Mouse (Mus musculus): Measurements from ENCODE around the gene Ehbp1. TPM values are rescaled to one million over a fixed set of nuclear protein-coding genes. Genes with fewer than 3 reads are reported as not detected.

The Ehbp1 gene
- polyA plus RNA-seq, 1 experiment from 2014 or later = 2.5 TPM

DNA sequence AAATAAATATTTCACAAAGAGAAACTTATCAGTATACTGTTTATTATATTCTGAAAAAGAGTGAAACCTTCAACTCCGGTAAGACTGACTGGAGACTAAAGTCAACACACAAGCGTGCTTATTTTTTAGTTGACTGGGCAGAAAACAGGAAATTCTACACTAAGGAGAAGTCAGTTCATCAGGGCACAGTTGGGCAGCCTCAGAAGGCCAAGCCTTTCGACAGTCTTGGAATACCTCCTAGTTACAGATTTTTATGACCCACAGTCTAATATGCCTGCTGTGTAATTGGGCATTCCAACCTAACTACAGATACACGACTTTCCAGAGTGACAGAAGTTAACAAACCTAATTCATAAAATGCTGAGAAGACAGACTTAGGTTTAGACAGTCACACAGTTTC, 145.3 kb downstream of the Ehbp1 start:
- no peak overlapping the region for H3K4me2 ChIP-seq
- ATAC-seq (ENCODE audit: insufficient read depth) = no peak
- H3K4me1 ChIP-seq (replicated peaks) = peaks cover 9% of the 10 kb centered on the region; the same call in 1 of the 2 replicates
- H3K27ac ChIP-seq (replicated peaks) = no peak overlapping the region
- no peaks in the 10 kb centered on the region for H3K9me3 ChIP-seq (replicated peaks)
- H3K4me3 ChIP-seq (replicated peaks) = no peak overlapping the region
- H3K9ac ChIP-seq = no peak overlapping the region
- 67% methylated on average over 4 of the region's 4 CpGs for WGBS (ENCODE audit: insufficient replicate concordance)
- no peaks in the 10 kb centered on the region for H3K36me3 ChIP-seq (replicated peaks)
- H3K27me3 ChIP-seq = no peaks in the 10 kb centered on the region

DNA sequence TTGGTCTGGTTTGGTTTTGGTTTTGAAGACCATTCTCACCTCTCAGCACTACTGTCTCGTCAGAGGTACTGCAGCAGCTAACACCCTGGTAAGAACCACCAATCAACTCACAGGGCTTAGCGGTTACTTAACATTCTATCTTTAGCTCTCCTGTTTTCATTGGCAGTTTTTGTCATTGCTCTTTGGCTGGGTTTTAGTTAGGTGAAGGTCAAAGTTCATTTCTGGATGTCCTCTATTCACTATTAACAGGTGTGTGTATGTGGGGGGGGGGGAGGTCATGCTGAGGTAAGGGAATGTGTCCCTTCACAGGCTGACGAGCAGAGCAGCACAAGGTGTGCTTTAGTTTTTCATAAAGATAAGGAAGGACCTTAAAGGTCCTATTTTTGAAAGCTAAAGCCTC, 147.5 kb downstream of the Ehbp1 start:
- Histone ChIP-seq H3K9ac (no peak overlapping the region), H3K4me2 (peak overlapping the region; percentile 20; the same call in 1 of the 2 replicates), H3K4me1 (replicated peaks) (peaks cover 9% of the 10 kb centered on the region; the same call in 1 of the 2 replicates), H3K36me3 (replicated peaks) (no peaks in the 10 kb centered on the region), H3K4me3 (replicated peaks) (no peak overlapping the region), H3K27ac (replicated peaks) (no peak overlapping the region; the same call in 1 of the 2 replicates), H3K27me3 (no peaks in the 10 kb centered on the region), H3K9me3 (replicated peaks) (no peaks in the 10 kb centered on the region)
- peak; percentile 83 for ATAC-seq (ENCODE audit: insufficient read depth)
- WGBS (ENCODE audit: insufficient replicate concordance) = 38% methylated on average over 3 of the region's 3 CpGs

DNA sequence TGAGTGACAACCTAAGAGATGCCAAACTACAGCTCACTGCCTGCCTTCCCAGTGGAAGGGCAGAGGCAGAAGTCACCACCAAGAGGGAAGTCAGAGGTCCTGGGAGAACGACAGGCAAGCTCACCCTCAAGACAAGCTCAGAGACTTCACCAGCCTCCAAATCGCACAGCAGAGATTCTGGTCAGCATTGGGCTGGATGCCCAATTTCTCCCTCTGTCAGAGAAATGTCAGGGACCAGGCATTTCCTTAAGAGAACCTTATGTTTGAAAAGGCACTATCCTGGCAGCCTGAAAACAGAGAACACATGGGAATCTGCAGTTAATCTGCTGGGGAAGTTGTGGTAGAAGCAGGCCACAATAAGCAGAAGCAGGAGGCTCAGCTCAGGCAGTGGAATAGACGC, 151.5 kb downstream of the Ehbp1 start:
- no peak for ATAC-seq (ENCODE audit: insufficient read depth)
- Histone ChIP-seq H3K36me3 (replicated peaks) (no peaks in the 10 kb centered on the region), H3K4me2 (no peak overlapping the region), H3K4me1 (replicated peaks) (peaks cover 9% of the 10 kb centered on the region; the same call in 1 of the 2 replicates), H3K27me3 (no peaks in the 10 kb centered on the region), H3K9me3 (replicated peaks) (no peaks in the 10 kb centered on the region), H3K9ac (no peak overlapping the region), H3K4me3 (replicated peaks) (no peak overlapping the region), H3K27ac (replicated peaks) (no peak overlapping the region)
- 40% methylated on average over 3 of the region's 3 CpGs for WGBS (ENCODE audit: insufficient replicate concordance)

- Histone ChIP-seq H3K27ac (replicated peaks) (no peak overlapping the region), H3K9me3 (replicated peaks) (no peaks in the 10 kb centered on the region), H3K9ac (no peak overlapping the region), H3K4me2 (no peak overlapping the region), H3K36me3 (replicated peaks) (no peaks in the 10 kb centered on the region), H3K4me3 (replicated peaks) (no peak overlapping the region), H3K27me3 (no peaks in the 10 kb centered on the region), H3K4me1 (replicated peaks) (peaks cover 7% of the 10 kb centered on the region; the same call in 1 of the 2 replicates)
- no peak for ATAC-seq (ENCODE audit: insufficient read depth)
- WGBS (ENCODE audit: insufficient replicate concordance) = 49% methylated on average over 3 of the region's 3 CpGs
Measured at GRCm38 (mm10) chr11:22189970-22190369, 152.1 kb downstream of the Ehbp1 start.

DNA sequence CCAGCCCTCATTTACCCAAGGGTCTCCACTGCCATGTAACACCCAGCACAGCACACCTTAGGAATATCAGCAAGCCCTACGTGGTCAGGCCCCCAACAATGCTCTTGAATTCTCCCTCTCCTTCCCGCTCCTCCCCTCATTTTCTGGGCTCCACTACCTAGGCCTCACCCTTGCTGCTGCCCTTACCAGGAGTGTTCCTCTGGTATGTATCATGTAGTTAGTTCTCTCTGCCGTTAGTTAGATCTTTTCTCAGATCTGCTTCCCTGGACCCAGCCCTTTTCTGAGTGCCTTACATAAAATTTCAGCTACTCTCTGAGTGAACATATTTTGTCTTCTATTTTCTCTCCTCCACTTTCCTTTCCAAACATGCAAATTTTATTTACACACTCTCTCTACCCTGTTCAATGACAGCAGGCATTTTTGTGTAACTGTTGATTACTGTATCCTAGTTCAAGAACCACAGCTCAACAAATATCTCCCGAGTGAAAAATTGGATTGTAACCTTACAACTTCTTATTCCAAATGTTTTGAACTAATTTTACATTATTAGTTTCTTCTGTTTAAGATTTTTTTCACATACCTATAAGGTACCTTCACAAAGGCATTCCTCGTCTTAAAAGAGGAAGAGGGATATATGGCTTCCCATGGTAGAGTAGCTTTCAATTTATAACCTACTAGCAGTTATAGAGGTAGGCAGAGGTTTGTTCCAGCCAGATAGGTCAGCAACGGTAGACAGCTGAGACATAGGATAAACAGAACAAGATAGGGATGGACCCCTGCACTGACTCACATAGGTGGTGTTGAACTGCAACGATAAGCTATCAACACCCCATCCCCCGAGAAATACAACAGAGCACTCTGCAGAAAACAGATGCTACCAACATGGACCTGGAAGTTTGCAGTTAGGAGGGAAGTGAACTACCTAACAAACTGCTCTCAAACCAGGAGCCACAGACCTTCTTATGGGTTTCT, 160.3 kb downstream of the Ehbp1 start:
- no peak overlapping the region for H3K9ac ChIP-seq
- H3K4me1 ChIP-seq (replicated peaks) = peaks cover 28% of the 10 kb centered on the region
- no peaks in the 10 kb centered on the region for H3K27me3 ChIP-seq
- H3K9me3 ChIP-seq (replicated peaks) = no peaks in the 10 kb centered on the region
- H3K4me2 ChIP-seq = peak overlapping the region; percentile 14; the same call in 1 of the 2 replicates
- 28% methylated on average over 8 of the region's 8 CpGs for WGBS (ENCODE audit: insufficient replicate concordance)
- H3K4me3 ChIP-seq (replicated peaks) = no peak overlapping the region
- no peaks in the 10 kb centered on the region for H3K36me3 ChIP-seq (replicated peaks)
- H3K27ac ChIP-seq (replicated peaks) = peak overlapping the region; percentile 72
- ATAC-seq (ENCODE audit: insufficient read depth) = peak; percentile 86

- Histone ChIP-seq H3K4me3 (replicated peaks) (no peak overlapping the region), H3K27ac (replicated peaks) (no peak overlapping the region), H3K9me3 (replicated peaks) (no peaks in the 10 kb centered on the region), H3K4me1 (replicated peaks) (peaks cover 40% of the 10 kb centered on the region), H3K27me3 (no peaks in the 10 kb centered on the region), H3K36me3 (replicated peaks) (no peaks in the 10 kb centered on the region), H3K4me2 (no peak overlapping the region), H3K9ac (no peak overlapping the region)
- ATAC-seq (ENCODE audit: insufficient read depth) = no peak
Measured at GRCm38 (mm10) chr11:22180146-22180545, 161.9 kb downstream of the Ehbp1 start.

DNA sequence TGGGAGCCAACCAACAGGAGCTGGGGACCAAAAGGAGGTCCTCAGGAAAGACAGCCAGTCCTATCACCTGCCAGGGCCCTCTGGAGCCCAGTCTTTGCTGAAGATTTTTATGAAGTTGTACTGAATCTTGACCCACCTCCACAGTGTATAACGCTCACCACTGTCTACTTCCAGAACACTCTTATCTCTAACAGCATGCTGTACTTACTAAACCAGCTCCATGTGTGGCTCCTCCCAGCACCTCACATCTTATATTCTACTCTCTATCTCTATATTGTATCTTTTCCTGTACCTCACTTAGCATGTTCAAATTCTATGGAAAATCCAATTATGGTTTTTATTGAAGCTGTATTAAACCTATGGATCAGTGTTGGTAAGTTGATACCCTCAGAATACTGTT, 163.5 kb downstream of the Ehbp1 start:
- peak overlapping the region; percentile 47 for H3K4me2 ChIP-seq
- ATAC-seq (ENCODE audit: insufficient read depth) = peak; percentile 90
- peak overlapping the region; percentile 83 for H3K27ac ChIP-seq (replicated peaks)
- H3K4me1 ChIP-seq (replicated peaks) = peaks cover 40% of the 10 kb centered on the region
- H3K9ac ChIP-seq = peak overlapping the region; percentile 6; the same call in 1 of the 2 replicates
- H3K36me3 ChIP-seq (replicated peaks) = no peaks in the 10 kb centered on the region
- no peaks in the 10 kb centered on the region for H3K9me3 ChIP-seq (replicated peaks)
- WGBS (ENCODE audit: insufficient replicate concordance) = 24% methylated on average over 1 of the region's 1 CpGs
- H3K27me3 ChIP-seq = no peaks in the 10 kb centered on the region
- H3K4me3 ChIP-seq (replicated peaks) = 0 out of 2 replicates have a peak overlapping the region, but pooled peaks have one; percentile 15

GRCm38 (mm10) chr11:22174311-22174710, 167.8 kb downstream of the Ehbp1 start:
- H3K9me3 ChIP-seq (replicated peaks) = no peaks in the 10 kb centered on the region
- no peak for ATAC-seq (ENCODE audit: insufficient read depth)
- no peak overlapping the region for H3K4me2 ChIP-seq
- H3K36me3 ChIP-seq (replicated peaks) = peaks cover 4% of the 10 kb centered on the region; the same call in 1 of the 2 replicates
- peaks cover 39% of the 10 kb centered on the region for H3K4me1 ChIP-seq (replicated peaks)
- H3K27me3 ChIP-seq = no peaks in the 10 kb centered on the region
- no peak overlapping the region for H3K9ac ChIP-seq
- H3K27ac ChIP-seq (replicated peaks) = no peak overlapping the region
- H3K4me3 ChIP-seq (replicated peaks) = no peak overlapping the region
- 81% methylated on average over 3 of the region's 3 CpGs for WGBS (ENCODE audit: insufficient replicate concordance)

DNA sequence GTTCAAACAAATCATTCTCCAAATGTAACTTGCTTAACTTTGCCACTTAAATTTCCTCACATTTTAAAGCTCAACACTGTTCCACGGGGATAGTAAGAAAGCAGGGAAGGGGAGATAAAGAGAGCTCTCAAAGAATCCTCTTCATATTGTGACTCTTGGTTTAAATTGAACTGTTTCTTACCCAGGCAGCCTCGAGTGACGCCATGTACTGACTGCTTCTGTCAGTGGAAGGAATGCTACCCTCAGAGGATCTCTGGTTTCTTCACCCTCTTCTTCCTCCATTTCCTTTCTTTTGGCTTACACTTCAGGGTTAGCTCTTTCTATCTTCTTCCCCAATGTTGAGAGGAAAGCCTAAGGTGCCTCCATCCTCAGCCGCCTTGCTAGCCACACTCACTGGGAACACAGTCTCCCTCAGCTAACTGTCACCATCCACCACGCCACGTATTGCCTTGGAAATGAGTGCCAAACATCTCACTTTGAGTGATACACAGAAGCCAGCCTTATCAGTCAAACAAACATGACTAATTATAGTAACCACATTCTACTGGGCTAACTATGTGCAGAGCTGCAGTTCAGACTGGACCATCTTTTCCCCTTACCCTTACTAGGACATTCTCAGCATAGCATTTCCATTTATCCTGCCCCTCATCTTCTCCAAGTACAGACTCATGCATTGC, 171.0 kb downstream of the Ehbp1 start:
- peaks cover 14% of the 10 kb centered on the region for H3K36me3 ChIP-seq (replicated peaks)
- ATAC-seq (ENCODE audit: insufficient read depth) = peak; percentile 90
- H3K9me3 ChIP-seq (replicated peaks) = no peaks in the 10 kb centered on the region
- peak overlapping the region; percentile 10 for H3K4me3 ChIP-seq (replicated peaks)
- peak overlapping the region; percentile 67 for H3K27ac ChIP-seq (replicated peaks)
- H3K4me1 ChIP-seq (replicated peaks) = peaks cover 21% of the 10 kb centered on the region
- H3K27me3 ChIP-seq = no peaks in the 10 kb centered on the region
- 32% methylated on average over 6 of the region's 6 CpGs for WGBS (ENCODE audit: insufficient replicate concordance)
- peak overlapping the region; percentile 41 for H3K4me2 ChIP-seq
- H3K9ac ChIP-seq = no peak overlapping the region

DNA sequence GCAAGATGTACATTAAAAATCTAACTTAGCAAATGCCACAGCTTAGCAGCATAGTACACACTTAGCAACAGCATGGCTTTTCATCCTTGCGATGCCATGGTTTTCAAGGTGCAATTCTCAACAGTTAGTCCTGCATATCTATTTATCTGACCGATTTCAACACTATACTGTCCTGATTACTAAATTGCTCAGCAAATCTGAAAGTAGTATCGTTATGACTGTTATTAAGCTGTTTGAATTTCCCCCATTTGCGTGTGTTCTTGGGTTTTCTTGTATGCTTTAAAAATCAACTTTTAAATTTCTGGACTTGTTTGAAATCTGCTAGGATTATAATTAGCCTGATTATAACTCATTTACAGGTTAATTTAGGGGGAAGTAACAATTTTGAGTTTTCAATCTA, 184.2 kb downstream of the Ehbp1 start:
- WGBS (ENCODE audit: insufficient replicate concordance) = 75% methylated on average over 4 of the region's 4 CpGs
- no peaks in the 10 kb centered on the region for H3K9me3 ChIP-seq (replicated peaks)
- no peaks in the 10 kb centered on the region for H3K4me1 ChIP-seq (replicated peaks)
- H3K4me2 ChIP-seq = no peak overlapping the region
- ATAC-seq (ENCODE audit: insufficient read depth) = no peak
- H3K27me3 ChIP-seq = no peaks in the 10 kb centered on the region
- no peaks in the 10 kb centered on the region for H3K36me3 ChIP-seq (replicated peaks)
- H3K4me3 ChIP-seq (replicated peaks) = no peak overlapping the region
- H3K27ac ChIP-seq (replicated peaks) = no peak overlapping the region
- no peak overlapping the region for H3K9ac ChIP-seq

GRCm38 (mm10) chr11:22156182-22156581, 185.9 kb downstream of the Ehbp1 start:
- H3K9ac ChIP-seq = no peak overlapping the region
- no peak for ATAC-seq (ENCODE audit: insufficient read depth)
- WGBS (ENCODE audit: insufficient replicate concordance) = 74% methylated on average over 2 of the region's 2 CpGs
- no peak overlapping the region for H3K27ac ChIP-seq (replicated peaks)
- no peak overlapping the region for H3K4me3 ChIP-seq (replicated peaks)
- H3K4me1 ChIP-seq (replicated peaks) = no peaks in the 10 kb centered on the region
- no peak overlapping the region for H3K4me2 ChIP-seq
- no peaks in the 10 kb centered on the region for H3K27me3 ChIP-seq
- H3K9me3 ChIP-seq (replicated peaks) = no peaks in the 10 kb centered on the region
- H3K36me3 ChIP-seq (replicated peaks) = no peaks in the 10 kb centered on the region
